Mouse (Mus musculus) heart, embryonic 15.5 days (tissue): Measurements from ENCODE around the gene Kdf1. TPM values are rescaled to one million over a fixed set of nuclear protein-coding genes. Genes with fewer than 3 reads are reported as not detected.
A peak's percentile ranks its signal among the peaks of the same experiment; 100 is the strongest.
"Not testable (repeated sequence)": the region's sequence is repeated elsewhere in the genome, so short reads cannot be mapped to it uniquely, and the experiment has no call there.

Experiments used
- ATAC-seq: fragments of 200-750 bp; cut with Nextera tagmentation; replicated peaks from 2 replicates; pipeline ENCODE4 v1.8.0; 2017; ENCODE audit warnings: low read depth, moderate TSS enrichment; ENCODE audit not compliant: insufficient number of reproducible peaks, insufficient read depth, low FRiP score
- H3K27ac ChIP-seq: fragments of 300-500 bp; sonication (generic); 2 replicates; pipeline ENCODE4 v1.5.1; 2015; ENCODE audit warnings: mild to moderate bottlenecking, inconsistent platforms
- H3K27me3 ChIP-seq: fragments of 300-500 bp; sonication (generic); 2 replicates; pipeline ENCODE4 v1.6.1; 2015; ENCODE audit warnings: inconsistent platforms
- H3K36me3 ChIP-seq: fragments of 300-500 bp; sonication (generic); 2 replicates; pipeline ENCODE4 v1.6.1; 2015; ENCODE audit warnings: mild to moderate bottlenecking, inconsistent platforms
- H3K4me1 ChIP-seq: fragments of 300-500 bp; sonication (generic); replicated peaks from 2 replicates; pipeline ENCODE4 v1.6.1; 2015; ENCODE audit warnings: inconsistent platforms
- H3K4me2 ChIP-seq: fragments of 300-500 bp; sonication (generic); 2 replicates; pipeline ENCODE4 v1.6.1; 2015; ENCODE audit warnings: inconsistent platforms, mild to moderate bottlenecking, moderate library complexity
- H3K4me3 ChIP-seq: fragments of 300-500 bp; sonication (generic); 2 replicates; pipeline ENCODE4 v1.5.1; 2015; ENCODE audit warnings: mild to moderate bottlenecking, inconsistent platforms
- H3K9ac ChIP-seq: fragments of 300-500 bp; sonication (generic); 2 replicates; pipeline ENCODE4 v1.6.1; 2015; ENCODE audit warnings: mild to moderate bottlenecking, inconsistent platforms
- H3K9me3 ChIP-seq: fragments of 300-500 bp; sonication (generic); replicated peaks from 2 replicates; pipeline ENCODE4 v1.6.1; 2016; ENCODE audit warnings: inconsistent platforms
- WGBS: fragments of 180-500 bp; shearing (Covaris S2); methylation state at CpG from one replicate; pipeline ENCODE4 v1.1.7; 2015; ENCODE audit warnings: mixed read lengths; 5-methylcytosine and 5-hydroxymethylcytosine counted together
- polyA plus RNA-seq: library from polyadenylated mRNA; unstranded; fragments of >200 nt; fragmentation: Nextera tagmentation; extraction: Ambion mirVana; gene quantifications from 2 replicates; pipeline ENCODE4 v1.2.1, GENCODE M21; 2015

Gene Kdf1
- polyA plus RNA-seq, 1 experiment from 2014 or later, result 0.84 TPM

DNA sequence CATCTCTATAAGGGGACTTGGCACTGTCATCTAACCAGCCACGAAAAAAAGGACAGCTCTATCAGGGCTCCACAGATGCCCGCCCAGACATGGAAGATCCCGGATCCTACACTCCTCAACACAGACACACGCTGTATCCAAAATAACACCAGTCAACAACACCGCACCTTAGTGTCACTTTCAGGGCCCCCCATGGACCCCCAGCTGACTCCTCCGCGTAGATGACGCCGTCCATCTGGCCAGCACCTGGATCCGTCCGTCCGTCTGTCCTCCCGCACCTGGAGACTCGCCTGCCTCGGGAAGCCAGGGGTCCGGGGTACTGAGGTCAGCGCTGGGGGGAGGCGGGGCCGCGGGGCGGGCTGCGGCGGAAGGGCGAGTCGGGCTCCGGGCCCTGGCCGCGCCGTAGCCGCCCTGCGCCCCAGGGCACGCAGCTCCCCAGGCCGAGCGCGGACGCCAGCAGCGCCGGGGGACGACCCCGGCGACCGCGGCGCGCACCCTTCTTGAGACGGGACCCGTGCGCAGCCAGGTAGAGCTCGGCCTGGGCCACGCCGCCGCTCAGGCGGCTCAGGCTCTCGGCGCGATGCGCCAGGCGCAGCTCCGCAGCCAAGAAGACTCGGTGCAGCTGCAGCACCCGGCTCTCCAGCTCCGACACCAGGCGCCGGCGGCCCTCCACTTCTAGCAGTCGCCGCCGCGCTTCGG lies 21.2 kb upstream of the Kdf1 start:
- peak overlapping the region; percentile 64 for H3K4me3 ChIP-seq
- ATAC-seq, result peak; percentile 33
- H3K4me2 ChIP-seq, result peak overlapping the region; percentile 100
- WGBS, result under 1% methylated on average over 62 of the region's 70 CpGs
- no peaks in the 10 kb centered on the region for H3K9me3 ChIP-seq
- H3K27ac ChIP-seq, result no peak overlapping the region
- peaks cover 26% of the 10 kb centered on the region for H3K4me1 ChIP-seq
- H3K27me3 ChIP-seq, result peaks cover 81% of the 10 kb centered on the region
- no peaks in the 10 kb centered on the region for H3K36me3 ChIP-seq
- peak overlapping the region; percentile 58 for H3K9ac ChIP-seq

DNA sequence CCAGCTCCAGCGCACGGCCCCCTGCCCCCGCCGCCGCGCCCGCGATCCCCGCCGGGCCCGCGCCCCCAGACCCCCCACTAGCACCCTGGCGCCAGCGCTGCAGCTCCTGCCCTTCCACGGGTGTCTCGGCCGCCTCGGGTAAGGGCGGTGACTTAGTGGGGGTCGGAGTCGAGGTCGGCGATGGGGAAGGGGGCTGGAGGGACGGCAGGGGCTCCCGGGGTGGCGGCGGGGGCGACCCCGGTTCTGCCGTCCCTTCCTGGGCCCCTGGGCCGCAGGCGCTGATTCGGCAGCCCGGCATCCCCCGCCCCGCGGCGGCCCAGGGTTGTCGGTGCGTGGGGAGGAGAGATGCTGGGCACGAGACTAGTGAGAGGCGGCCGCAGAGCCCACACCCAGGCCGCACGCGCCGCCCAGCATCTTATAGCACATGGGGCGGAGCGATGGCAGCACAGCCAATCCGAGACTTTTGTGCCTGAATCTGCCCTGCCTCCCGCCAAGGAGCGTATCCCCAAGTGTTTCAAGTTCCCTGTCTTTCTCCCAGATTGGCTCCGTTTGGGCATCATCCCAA lies 20.5 kb upstream of the Kdf1 start, which contains the start of gene Trnp1:
Gene Trnp1 (minus strand): TSS at position 391 of the 565 bp plus-strand sequence.
- Histone ChIP-seq H3K27ac (no peak within 1 kb of the TSS), H3K4me2 (peak within 1 kb of the TSS; percentile 100), H3K4me3 (peak within 1 kb of the TSS; percentile 64), H3K9me3 (no peaks in the 10 kb centered on the region), H3K9ac (peak within 1 kb of the TSS; percentile 58), H3K4me1 (peaks cover 26% of the 10 kb centered on the region), H3K27me3 (peaks cover 85% of the 10 kb centered on the region), H3K36me3 (no peaks in the 10 kb centered on the region)
- peak; percentile 71 for ATAC-seq
- under 1% methylated on average over 40 of the region's 53 CpGs for WGBS

DNA sequence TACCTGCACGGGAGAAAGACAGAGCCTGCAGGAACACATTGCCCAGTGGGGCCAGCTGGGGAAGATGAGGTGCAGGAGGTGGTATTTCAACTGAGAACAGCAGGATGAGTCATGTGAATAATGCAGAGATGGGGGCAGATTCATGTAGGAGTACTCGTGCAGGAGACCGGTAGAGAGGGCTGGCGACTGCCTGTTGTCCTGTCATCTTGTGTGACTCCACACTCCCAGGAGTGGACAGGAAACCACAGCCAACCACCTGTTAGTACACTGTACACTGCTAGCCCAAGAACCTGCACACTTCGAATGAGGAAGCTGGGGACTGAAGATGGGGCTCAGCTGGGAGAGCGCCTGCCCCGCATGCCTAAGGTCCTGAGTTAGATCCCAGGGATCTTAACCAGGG lies 17.2 kb upstream of the Kdf1 start:
- 55% methylated on average over 7 of the region's 7 CpGs for WGBS
- H3K4me3 ChIP-seq, result no peak overlapping the region
- H3K9ac ChIP-seq, result no peak overlapping the region
- no peak overlapping the region for H3K27ac ChIP-seq
- no peak overlapping the region for H3K4me2 ChIP-seq
- no peak for ATAC-seq
- peaks cover 95% of the 10 kb centered on the region for H3K27me3 ChIP-seq
- no peaks in the 10 kb centered on the region for H3K9me3 ChIP-seq
- H3K36me3 ChIP-seq, result no peaks in the 10 kb centered on the region
- H3K4me1 ChIP-seq, result peaks cover 20% of the 10 kb centered on the region

DNA sequence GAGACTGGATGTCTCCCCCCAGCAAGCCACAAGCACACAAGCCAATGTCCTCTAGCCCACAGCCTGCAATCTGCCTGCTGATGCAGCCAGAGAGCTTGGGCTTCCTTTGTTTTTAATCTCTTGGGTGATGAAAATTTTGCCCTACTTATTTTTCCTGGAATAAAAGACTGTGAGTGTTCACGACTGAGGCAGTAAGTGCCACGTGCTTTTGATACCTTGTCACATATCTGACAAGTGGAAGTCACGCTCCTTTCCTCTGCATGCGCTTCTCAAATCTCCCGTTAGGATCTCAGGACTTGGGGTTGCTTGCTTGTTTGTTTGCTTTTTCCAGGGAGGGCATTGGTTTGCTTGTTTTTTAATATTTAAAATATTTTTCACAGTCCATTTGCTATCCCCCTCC lies 14.5 kb upstream of the Kdf1 start:
- no peaks in the 10 kb centered on the region for H3K9me3 ChIP-seq
- H3K4me1 ChIP-seq, result no peaks in the 10 kb centered on the region
- no peak overlapping the region for H3K9ac ChIP-seq
- 41% methylated on average over 5 of the region's 5 CpGs for WGBS
- H3K27me3 ChIP-seq, result peaks cover 79% of the 10 kb centered on the region
- H3K27ac ChIP-seq, result no peak overlapping the region
- H3K36me3 ChIP-seq, result no peaks in the 10 kb centered on the region
- no peak overlapping the region for H3K4me2 ChIP-seq
- H3K4me3 ChIP-seq, result no peak overlapping the region
- ATAC-seq, result no peak

- no peak for ATAC-seq
Observed at GRCm38 (mm10) chr4:133504755-133505485, 13.8 kb upstream of the Kdf1 start.

GRCm38 (mm10) chr4:133506573-133506972 lies 12.2 kb upstream of the Kdf1 start:
- H3K27me3 ChIP-seq, result peaks cover 57% of the 10 kb centered on the region
- H3K4me1 ChIP-seq, result no peaks in the 10 kb centered on the region
- no peaks in the 10 kb centered on the region for H3K36me3 ChIP-seq
- H3K9me3 ChIP-seq, result no peaks in the 10 kb centered on the region
- H3K4me3 ChIP-seq, result no peak overlapping the region
- no peak overlapping the region for H3K9ac ChIP-seq
- no peak for ATAC-seq
- no peak overlapping the region for H3K27ac ChIP-seq
- H3K4me2 ChIP-seq, result no peak overlapping the region
- 47% methylated on average over 5 of the region's 5 CpGs for WGBS

More at GRCm38 (mm10) chr4:133504755-133505485, 13.8 kb upstream of the Kdf1 start:
- H3K4me2 ChIP-seq, result no peak overlapping the region
- WGBS, result 62% methylated on average over 9 of the region's 9 CpGs
- peaks cover 73% of the 10 kb centered on the region for H3K27me3 ChIP-seq
- no peak overlapping the region for H3K27ac ChIP-seq
- no peak overlapping the region for H3K9ac ChIP-seq
- H3K4me3 ChIP-seq, result no peak overlapping the region
- H3K4me1 ChIP-seq, result no peaks in the 10 kb centered on the region
- no peaks in the 10 kb centered on the region for H3K9me3 ChIP-seq
- H3K36me3 ChIP-seq, result no peaks in the 10 kb centered on the region

- H3K9ac ChIP-seq, result no peak overlapping the region
- no peaks in the 10 kb centered on the region for H3K36me3 ChIP-seq
- 83% methylated on average over 7 of the region's 7 CpGs for WGBS
- H3K27me3 ChIP-seq, result peaks cover 34% of the 10 kb centered on the region
- no peak overlapping the region for H3K4me2 ChIP-seq
- ATAC-seq, result no peak
- no peak overlapping the region for H3K4me3 ChIP-seq
- H3K4me1 ChIP-seq, result no peaks in the 10 kb centered on the region
- no peak overlapping the region for H3K27ac ChIP-seq
- H3K9me3 ChIP-seq, result no peaks in the 10 kb centered on the region
Observed at GRCm38 (mm10) chr4:133508990-133509389, 9.8 kb upstream of the Kdf1 start.

DNA sequence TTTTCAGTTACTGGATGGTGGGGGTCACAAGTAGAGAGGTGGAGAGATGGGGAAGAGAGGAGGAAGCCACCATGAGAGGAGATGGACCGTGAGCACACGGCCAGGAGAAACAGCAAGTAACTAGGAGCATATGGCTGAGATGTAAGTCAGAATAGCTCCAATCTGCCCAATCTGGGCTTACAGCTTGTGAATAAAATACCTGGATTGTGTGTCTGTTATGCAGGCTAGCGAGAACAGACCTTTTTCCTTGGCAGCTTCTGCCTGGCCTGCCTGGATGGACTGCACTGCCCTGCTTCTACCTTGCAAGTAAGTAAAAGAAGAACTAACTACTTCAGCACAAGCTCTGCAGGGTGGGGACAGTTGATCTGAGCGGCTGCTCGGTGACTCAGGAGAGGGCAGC lies 7.7 kb upstream of the Kdf1 start:
- no peak for ATAC-seq
- no peaks in the 10 kb centered on the region for H3K36me3 ChIP-seq
- WGBS, result 70% methylated on average over 5 of the region's 5 CpGs
- H3K4me3 ChIP-seq, result no peak overlapping the region
- H3K27ac ChIP-seq, result no peak overlapping the region
- H3K9me3 ChIP-seq, result no peaks in the 10 kb centered on the region
- H3K27me3 ChIP-seq, result peaks cover 16% of the 10 kb centered on the region
- H3K4me1 ChIP-seq, result no peaks in the 10 kb centered on the region
- no peak overlapping the region for H3K9ac ChIP-seq
- H3K4me2 ChIP-seq, result no peak overlapping the region

- WGBS, result 48% methylated on average over 5 of the region's 5 CpGs
- ATAC-seq, result not testable (repeated sequence)
Observed at GRCm38 (mm10) chr4:133512511-133512910, 6.3 kb upstream of the Kdf1 start.

DNA sequence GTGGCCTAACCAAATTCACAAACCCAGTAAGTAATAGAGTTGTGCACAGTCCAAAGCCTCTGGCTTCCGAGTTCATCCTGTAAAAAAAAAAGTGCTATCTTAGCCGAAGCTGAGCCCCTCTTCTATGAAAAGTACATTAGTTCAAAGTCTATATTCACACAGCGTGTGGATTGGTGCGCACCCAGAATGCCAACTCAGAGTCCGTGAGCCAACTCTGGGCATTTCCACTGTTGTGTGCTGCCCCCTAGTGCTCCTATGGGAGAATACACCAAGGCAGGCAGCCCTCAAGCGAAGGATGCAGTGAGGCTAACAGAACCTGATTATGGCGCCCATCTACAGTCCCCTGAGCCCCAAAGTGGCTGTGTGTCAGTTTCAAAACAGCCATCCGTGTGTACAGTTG lies 5.8 kb upstream of the Kdf1 start:
- no peak overlapping the region for H3K4me2 ChIP-seq

More at GRCm38 (mm10) chr4:133512511-133512910, 6.3 kb upstream of the Kdf1 start:
- not testable (repeated sequence) for H3K9me3 ChIP-seq, H3K27me3 ChIP-seq, H3K4me2 ChIP-seq, H3K27ac ChIP-seq, H3K36me3 ChIP-seq, H3K9ac ChIP-seq, H3K4me1 ChIP-seq, H3K4me3 ChIP-seq

GRCm38 (mm10) chr4:133519369-133519665 lies 554 bp downstream of the Kdf1 start:
- WGBS, result 3% methylated on average over 25 of the region's 25 CpGs
- Histone ChIP-seq H3K4me1 (peaks cover 9% of the 10 kb centered on the region), H3K27ac (no peak overlapping the region), H3K36me3 (no peaks in the 10 kb centered on the region), H3K4me2 (peak overlapping the region; percentile 84), H3K9ac (peak overlapping the region; percentile 55), H3K27me3 (peaks cover 40% of the 10 kb centered on the region), H3K9me3 (no peaks in the 10 kb centered on the region), H3K4me3 (peak overlapping the region; percentile 57)
- ATAC-seq, result no peak; the same call in 1 of the 2 replicates

More for the DNA sequence above, 5.8 kb upstream of the Kdf1 start:
- Histone ChIP-seq H3K27me3 (peaks cover 11% of the 10 kb centered on the region), H3K36me3 (no peaks in the 10 kb centered on the region), H3K9ac (no peak overlapping the region), H3K9me3 (no peaks in the 10 kb centered on the region), H3K4me1 (no peaks in the 10 kb centered on the region), H3K27ac (no peak overlapping the region), H3K4me3 (no peak overlapping the region)
- ATAC-seq, result peak; percentile 22; the same call in 1 of the 2 replicates
- 15% methylated on average over 8 of the region's 8 CpGs for WGBS
